Mouse (Mus musculus) MN1 (cell line): ENCODE data around the gene Apoa5.
A peak's percentile ranks its signal among the peaks of the same experiment; 100 is the strongest.
"Not testable (repeated sequence)": the region's sequence is repeated elsewhere in the genome, so short reads cannot be mapped to it uniquely, and the experiment has no call there.

Source experiments
- DNase-seq: peaks from one replicate; pipeline ENCODE4 v3.0.0-alpha.2; 2016; ENCODE audit warnings: low spot score

Apoa5 gene

GRCm38 (mm10) chr9:46261131-46261530, 7.3 kb upstream of the Apoa5 start:
- DNase-seq, result no peak

GRCm38 (mm10) chr9:46269125-46269524, 692 bp downstream of the Apoa5 start:
- no peak for DNase-seq

GRCm38 (mm10) chr9:46270782-46271181, 2.3 kb downstream of the Apoa5 start:
- DNase-seq, result no peak

- DNase-seq, result no peak
Measured at GRCm38 (mm10) chr9:46272070-46272469, 3.6 kb downstream of the Apoa5 start.

- peak; percentile 92 for DNase-seq
Measured at GRCm38 (mm10) chr9:46272677-46273454, 4.4 kb downstream of the Apoa5 start, which contains the start of gene Zpr1. Zpr1 (plus strand) TSS chr9:46273064.

GRCm38 (mm10) chr9:46274494-46274893, 6.1 kb downstream of the Apoa5 start:
- no peak for DNase-seq

GRCm38 (mm10) chr9:46282631-46283436, 14.4 kb downstream of the Apoa5 start, which contains the start of gene Bud13:
Bud13 (plus strand) TSS chr9:46283008.
- peak; percentile 92 for DNase-seq

GRCm38 (mm10) chr9:46298381-46298780, 29.9 kb downstream of the Apoa5 start:
- no peak for DNase-seq

- DNase-seq, result peak; percentile 69
Measured at GRCm38 (mm10) chr9:46302142-46302541, 33.7 kb downstream of the Apoa5 start.

- peak; percentile 14 for DNase-seq
Measured at GRCm38 (mm10) chr9:46309121-46309520, 40.7 kb downstream of the Apoa5 start.

- peak; percentile 86 for DNase-seq
Measured at GRCm38 (mm10) chr9:46314507-46314906, 46.1 kb downstream of the Apoa5 start.

GRCm38 (mm10) chr9:46314921-46315320, 46.5 kb downstream of the Apoa5 start:
- DNase-seq, result peak; percentile 58

GRCm38 (mm10) chr9:46315807-46316365, 47.5 kb downstream of the Apoa5 start:
- DNase-seq, result no peak

- no peak for DNase-seq
Measured at GRCm38 (mm10) chr9:46316388-46316787, 48.0 kb downstream of the Apoa5 start.

- peak; percentile 32 for DNase-seq
Measured at GRCm38 (mm10) chr9:46316909-46317308, 48.5 kb downstream of the Apoa5 start.

GRCm38 (mm10) chr9:46317957-46318356, 49.5 kb downstream of the Apoa5 start:
- no peak for DNase-seq

- DNase-seq, result not testable (repeated sequence)
Measured at GRCm38 (mm10) chr9:46319886-46320285, 51.5 kb downstream of the Apoa5 start, which contains the start of gene 4931429L15Rik. 4931429L15Rik (minus strand) TSS chr9:46319986.

- no peak for DNase-seq
Measured at GRCm38 (mm10) chr9:46320461-46320860, 52.0 kb downstream of the Apoa5 start.
